Mouse (Mus musculus) embryonic stem cell, embryonic (primary cell): ENCODE data around the gene Ptger3.

Source experiments
- CTCF ChIA-PET, 4 experiments: fragments of 300-600 bp in 2 of 4; fragments of 350-600 bp in 2 of 4; sonication (Branson Sonifier 250); formaldehyde crosslinking; loops; one replicate each; lab custom pipeline; 2022; ENCODE audit warnings: inconsistent platforms in 2 of 4; lab: Charles Lee
- POLR2A ChIA-PET, 4 experiments: fragments of 300-600 bp in 2 of 4; fragments of 350-600 bp in 2 of 4; sonication (Branson Sonifier 250); formaldehyde crosslinking; loops; one replicate each; lab custom pipeline; 2022; ENCODE audit warnings: antibody characterized with exemption in 4 of 4, inconsistent platforms in 1 of 4; lab: Charles Lee

Ptger3 gene

GRCm38 (mm10) chr3:157566725-157567565 is at the start of gene Ptger3:
TSS of gene Ptger3 (plus strand) at chr3:157566892.
- POLR2A ChIA-PET, result interaction anchor here in 3 of 4 experiments (0.5 to 2.4 kb wide), 9 partner anchors 9 to 453 kb away, joined by 3 to 7 read pairs (median 3); partner anchors contain the start of gene Zranb2 (in 2 of the 3)
- CTCF ChIA-PET, result interaction anchor here in 2 of 4 experiments (1.0 to 1.2 kb wide), 3 partner anchors 9 to 325 kb away, joined by 3 to 5 read pairs (median 3); no protein-coding TSS in a partner anchor

- POLR2A ChIA-PET, result no interaction called here
- CTCF ChIA-PET, result no interaction called here
These were observed 48.7 kb upstream of the Ptger3 start for GRCm38 (mm10) chr3:157517992-157518391.

GRCm38 (mm10) chr3:157520433-157520832 is 46.3 kb upstream of the Ptger3 start:
- ChIA-PET POLR2A (interaction anchor here in 3 of 4 experiments (0.5 to 2.3 kb wide), 6 partner anchors 14 to 1354 kb away, joined by 3 to 7 read pairs (median 3); partner anchors contain the start of gene Zranb2 (in 2 of the 3)), CTCF (interaction anchor here (0.5 to 1.3 kb wide), 33 partner anchors 10 to 945 kb away, joined by 3 to 36 read pairs (median 4); no protein-coding TSS in a partner anchor)

GRCm38 (mm10) chr3:157523834-157524233 is 42.9 kb upstream of the Ptger3 start:
- ChIA-PET CTCF (no interaction called here), POLR2A (no interaction called here)

- ChIA-PET POLR2A (no interaction called here), CTCF (no interaction called here)
These were observed 35.1 kb upstream of the Ptger3 start for GRCm38 (mm10) chr3:157531585-157531984.

GRCm38 (mm10) chr3:157533964-157534785 is 32.5 kb upstream of the Ptger3 start, which contains the start of gene Zranb2:
TSS of gene Zranb2 (plus strand) at chr3:157534160.
- ChIA-PET CTCF (no interaction called here), POLR2A (interaction anchor here (0.5 to 3.2 kb wide), 26 partner anchors 9 to 582 kb away, joined by 3 to 20 read pairs (median 4); partner anchors contain the start of genes Ptger3 (in 2 of the 4), Lrrc40 (in 1 of the 4) and Srsf11 (in 1 of the 4))

- POLR2A ChIA-PET, result interaction anchor here (0.6 to 3.2 kb wide), 21 partner anchors 9 to 502 kb away, joined by 3 to 20 read pairs (median 7); partner anchors contain the start of genes Ptger3 (in 2 of the 4), Lrrc40 (in 1 of the 4) and Srsf11 (in 1 of the 4)
- CTCF ChIA-PET, result no interaction called here
These were observed 31.8 kb upstream of the Ptger3 start for GRCm38 (mm10) chr3:157534786-157535415.

- ChIA-PET CTCF (no interaction called here), POLR2A (interaction anchor here in 2 of 4 experiments (0.7 to 3.6 kb wide), 6 partner anchors 10 to 17 kb away, joined by 3 to 20 read pairs (median 4); partner anchors contain the start of genes Zranb2 (in 2 of the 2) and Ptger3 (in 1 of the 2))
These were observed 17.4 kb upstream of the Ptger3 start for GRCm38 (mm10) chr3:157549323-157549722.

GRCm38 (mm10) chr3:157549758-157550600 is 16.7 kb upstream of the Ptger3 start:
- CTCF ChIA-PET, result interaction anchor here in 1 of 4 experiments (0.5 kb wide), 1 partner anchor 15 kb away, joined by 3 read pairs; no protein-coding TSS in a partner anchor
- POLR2A ChIA-PET, result interaction anchor here in 2 of 4 experiments (0.7 to 3.6 kb wide), 9 partner anchors 9 to 34 kb away, joined by 3 to 20 read pairs (median 4); partner anchors contain the start of genes Zranb2 (in 2 of the 2) and Ptger3 (in 1 of the 2)

GRCm38 (mm10) chr3:157565196-157565595 is 1.5 kb upstream of the Ptger3 start:
- ChIA-PET POLR2A (interaction anchor here in 1 of 4 experiments (1.4 kb wide), 1 partner anchor 360 kb away, joined by 3 read pairs; no protein-coding TSS in a partner anchor), CTCF (interaction anchor here (0.6 to 1.3 kb wide), 9 partner anchors 15 to 344 kb away, joined by 3 to 7 read pairs (median 4); no protein-coding TSS in a partner anchor)

- ChIA-PET CTCF (interaction anchor here in 1 of 4 experiments (0.6 kb wide), 1 partner anchor 509 kb away, joined by 3 read pairs; no protein-coding TSS in a partner anchor), POLR2A (interaction anchor here in 2 of 4 experiments (0.5 to 2.4 kb wide), 8 partner anchors 9 to 453 kb away, joined by 3 to 7 read pairs (median 3); partner anchors contain the start of gene Zranb2 (in 1 of the 2))
These were observed 957 bp downstream of the Ptger3 start for GRCm38 (mm10) chr3:157567566-157568132.

- ChIA-PET CTCF (no interaction called here), POLR2A (interaction anchor here in 1 of 4 experiments (0.6 kb wide), 1 partner anchor 38 kb away, joined by 11 read pairs; no protein-coding TSS in a partner anchor)
These were observed 5.3 kb downstream of the Ptger3 start for GRCm38 (mm10) chr3:157572011-157572410.

- ChIA-PET POLR2A (no interaction called here), CTCF (interaction anchor here in 1 of 4 experiments (0.8 kb wide), 1 partner anchor 9 kb away, joined by 3 read pairs; the partner anchor contains the start of gene Ptger3)
These were observed 9.0 kb downstream of the Ptger3 start for GRCm38 (mm10) chr3:157575441-157576342.

GRCm38 (mm10) chr3:157576343-157576722 is 9.6 kb downstream of the Ptger3 start:
- ChIA-PET CTCF (interaction anchor here in 1 of 4 experiments (0.8 kb wide), 1 partner anchor 10 kb away, joined by 3 read pairs; the partner anchor contains the start of gene Ptger3), POLR2A (no interaction called here)

- ChIA-PET POLR2A (interaction anchor here in 1 of 4 experiments (0.6 kb wide), 1 partner anchor 13 kb away, joined by 3 read pairs; no protein-coding TSS in a partner anchor), CTCF (no interaction called here)
These were observed 10.2 kb downstream of the Ptger3 start for GRCm38 (mm10) chr3:157576862-157577261.
